Mouse (Mus musculus) B cell, adult 62 days (primary cell): ENCODE results near the gene Fgfr1op. TPM values are rescaled to one million over a fixed set of nuclear protein-coding genes. Genes with fewer than 3 reads are reported as not detected.

Experiments used
- total RNA-seq: library from RNA; stranded (reverse); gene quantifications from 4 replicates; pipeline ENCODE4 v1.2.4, GENCODE M21; 2023

Gene Fgfr1op
- 57.7 to 62.7 TPM (median 59.6 TPM) in 4 replicates for total RNA-seq

GRCm38 (mm10) chr17:8164701-8165607, at the start of gene Fgfr1op:
TSS of gene Fgfr1op (plus strand) at chr17:8165501.

GRCm38 (mm10) chr17:8147439-8148316, 17.6 kb upstream of the Fgfr1op start, which contains the start of the genes Gm49673 and Rnaset2a:
TSS of gene Gm49673 (minus strand) at chr17:8147788.
TSS of gene Rnaset2a (minus strand) at chr17:8148097.

GRCm38 (mm10) chr17:8235743-8236142, 70.4 kb downstream of the Fgfr1op start, which contains the start of gene Ccr6:
TSS of gene Ccr6 (plus strand) at chr17:8236043.

Other genes with a start within 250 kb of the Fgfr1op start
- 166 to 198 TPM (median 189 TPM) in 4 replicates for gene Tagap, start 239.5 kb upstream of the Fgfr1op start, total RNA-seq
- gene Rsph3a, start 219.9 kb upstream of the Fgfr1op start, total RNA-seq, result 6.4 to 15.0 TPM (median 9.3 TPM) in 4 replicates
- 0.30 to 0.98 TPM (median 0.72 TPM) in 3 of 4 replicates, not detected in the other for gene Gm49673, start 17.7 kb upstream of the Fgfr1op start, total RNA-seq
- 22.8 to 29.0 TPM (median 24.0 TPM) in 4 replicates for gene Rnaset2a, start 17.4 kb upstream of the Fgfr1op start, total RNA-seq
- 60.8 to 69.2 TPM (median 64.8 TPM) in 4 replicates for gene Ccr6, start 70.5 kb downstream of the Fgfr1op start, total RNA-seq
- 47.2 to 55.8 TPM (median 52.2 TPM) in 4 replicates for gene Mpc1, start 117.4 kb downstream of the Fgfr1op start, total RNA-seq
- gene Sft2d1, start 145.6 kb downstream of the Fgfr1op start, total RNA-seq, result 172 to 183 TPM (median 177 TPM) in 4 replicates
- 0.61 to 3.2 TPM (median 0.82 TPM) in 4 replicates for gene Prr18, start 172.0 kb downstream of the Fgfr1op start, total RNA-seq
- gene T2, start 190.5 kb downstream of the Fgfr1op start, total RNA-seq, result not detected in 4 replicates